Comparison of ENCODE assay signal across 23 mouse cellular contexts in genomic region chr13:54837061-54837460, GRCm38 (mm10). TPM values are rescaled to one million over a fixed set of nuclear protein-coding genes. Genes with fewer than 3 reads are reported as not detected.
A peak's percentile ranks its signal among the peaks of the same experiment; 100 is the strongest.
DNase-seq lines count a peak whose midpoint lies in the region; ATAC-seq and TF ChIP-seq lines count a peak whose summit lies in the region.
"Had no signal": no experiment of that assay in that cellular context is flagged by ENCODE, and none has a peak within 500 bp of the region (broad histone marks: within the 10 kb centered on the region; RNA-seq: fewer than 3 reads in every experiment).

No protein-coding gene starts in this region.

- no peak overlapping the region for H3K4me2 ChIP-seq in forebrain, embryonic 12.5 days
- no peak overlapping the region for H3K4me2 ChIP-seq in forebrain, embryonic 15.5 days (replicated peaks)
- H3K4me2 ChIP-seq in neural tube, embryonic 13.5 days = 0 out of 2 replicates have a peak overlapping the region, but pooled peaks have one; percentile 31
- H3K4me2 ChIP-seq: embryonic facial prominence, embryonic 15.5 days had no signal

- WGBS in forebrain, embryonic 12.5 days = 75% methylated on average over 5 of the region's 5 CpGs
- WGBS in forebrain, embryonic 10.5 days = 86% methylated on average over 5 of the region's 5 CpGs
- WGBS in forebrain, embryonic 15.5 days = 40% methylated on average over 5 of the region's 5 CpGs
- 63% methylated on average over 5 of the region's 5 CpGs for WGBS in neural tube, embryonic 13.5 days

- no peak for TF ChIP-seq CTCF in layer of hippocampus, adult 2 months (conservative IDR thresholded peaks at IDR 0.05)

- H3K4me1 ChIP-seq in forebrain, embryonic 12.5 days = peaks cover 14% of the 10 kb centered on the region
- peaks cover 13% of the 10 kb centered on the region for H3K4me1 ChIP-seq in forebrain, embryonic 10.5 days
- peaks cover 29% of the 10 kb centered on the region for H3K4me1 ChIP-seq in forebrain, embryonic 15.5 days
- H3K4me1 ChIP-seq in neural tube, embryonic 13.5 days (replicated peaks) = peaks cover 30% of the 10 kb centered on the region

- no peak overlapping the region for H3K4me3 ChIP-seq in forebrain, embryonic 12.5 days (replicated peaks)
- no peak overlapping the region for H3K4me3 ChIP-seq in forebrain, embryonic 10.5 days
- H3K4me3 ChIP-seq in layer of hippocampus, adult 2 months = no peak overlapping the region
- no peak overlapping the region for H3K4me3 ChIP-seq in forebrain, embryonic 15.5 days
- no peak overlapping the region for H3K4me3 ChIP-seq in neural tube, embryonic 13.5 days
- H3K4me3 ChIP-seq: embryonic facial prominence, embryonic 15.5 days had no signal

- 0 out of 2 replicates have a peak, but pooled peaks cover 7% of the 10 kb centered on the region for H3K9me3 ChIP-seq in forebrain, embryonic 12.5 days
- peaks cover 4% of the 10 kb centered on the region; the same call in 1 of the 2 replicates for H3K9me3 ChIP-seq in forebrain, embryonic 10.5 days
- H3K9me3 ChIP-seq in forebrain, embryonic 15.5 days = no peaks in the 10 kb centered on the region
- no peaks in the 10 kb centered on the region for H3K9me3 ChIP-seq in neural tube, embryonic 13.5 days
- H3K9me3 ChIP-seq: embryonic facial prominence, embryonic 15.5 days had no signal

- H3K9ac ChIP-seq in forebrain, embryonic 12.5 days = no peak overlapping the region
- no peak overlapping the region for H3K9ac ChIP-seq in forebrain, embryonic 15.5 days (replicated peaks)
- H3K9ac ChIP-seq in neural tube, embryonic 13.5 days = no peak overlapping the region
- H3K9ac ChIP-seq: embryonic facial prominence, embryonic 15.5 days; liver, embryonic 14.5 days had no signal

- no peak for DNase-seq in forebrain, embryonic 10.5 days (ENCODE audit: extremely low spot score, low spot score)
- no peak for DNase-seq in layer of hippocampus, adult 2 months (ENCODE audit: low spot score in 2 of 2)
- no peak for DNase-seq in layer of hippocampus, postnatal 36 days
- DNase-seq in yolk sac, embryonic 10.5 days (ENCODE audit: low spot score) = no peak
- DNase-seq in kidney, adult 18-20 months = no peak
- DNase-seq: adrenal gland, postnatal 25 days; kidney, adult 8-10 months; kidney, postnatal 25 days; thymus, postnatal 25 days had no signal

- no peaks in the 10 kb centered on the region for H3K36me3 ChIP-seq in forebrain, embryonic 12.5 days (replicated peaks)
- H3K36me3 ChIP-seq in forebrain, embryonic 10.5 days (replicated peaks) = no peaks in the 10 kb centered on the region
- H3K36me3 ChIP-seq in forebrain, embryonic 15.5 days = no peaks in the 10 kb centered on the region
- H3K36me3 ChIP-seq in neural tube, embryonic 13.5 days = no peaks in the 10 kb centered on the region
- H3K36me3 ChIP-seq: embryonic facial prominence, embryonic 15.5 days had no signal

- 0 out of 2 replicates have a peak, but pooled peaks cover 3% of the 10 kb centered on the region for H3K27me3 ChIP-seq in forebrain, embryonic 12.5 days
- H3K27me3 ChIP-seq in forebrain, embryonic 10.5 days (ENCODE audit: poor library complexity, severe bottlenecking) = peaks cover 11% of the 10 kb centered on the region
- no peaks in the 10 kb centered on the region for H3K27me3 ChIP-seq in forebrain, embryonic 15.5 days
- no peaks in the 10 kb centered on the region for H3K27me3 ChIP-seq in neural tube, embryonic 13.5 days
- H3K27me3 ChIP-seq: embryonic facial prominence, embryonic 15.5 days had no signal

- 0 out of 2 replicates have a peak overlapping the region, but pooled peaks have one; percentile 2 for H3K27ac ChIP-seq in forebrain, embryonic 12.5 days
- no peak overlapping the region; the same call in 1 of the 2 replicates for H3K27ac ChIP-seq in forebrain, embryonic 10.5 days
- H3K27ac ChIP-seq in layer of hippocampus, adult 2 months = peak overlapping the region; percentile 88
- peak overlapping the region; percentile 60 for H3K27ac ChIP-seq in forebrain, embryonic 15.5 days (replicated peaks)
- H3K27ac ChIP-seq in neural tube, embryonic 13.5 days (replicated peaks) = peak overlapping the region; percentile 80
- H3K27ac ChIP-seq: embryonic facial prominence, embryonic 15.5 days; liver, embryonic 14.5 days had no signal

- no peak for ATAC-seq in forebrain, embryonic 12.5 days (ENCODE audit: low FRiP score)
- ATAC-seq in forebrain, embryonic 15.5 days (replicated peaks) = 0 out of 2 replicates have a peak, but pooled peaks have one; percentile 43
- ATAC-seq in neural tube, embryonic 13.5 days (ENCODE audit: low read depth) = no peak
- ATAC-seq: activated CD4-positive, CD25-positive, alpha-beta regulatory T cell, adult 4 months; CD4-positive, CD25-positive, alpha-beta regulatory T cell, adult 4 months had no signal

RNA-seq across cellular contexts. Expression of gene Tspan17, which starts 47.9 kb away (rescaled TPM):
- polyA plus RNA-seq in forebrain, embryonic 12.5 days (2016; fragmentation: Nextera tagmentation; extraction: Ambion mirVana) = 12.8 and 14.2 TPM in 2 replicates
- 7.9 and 9.5 TPM in 2 replicates for polyA plus RNA-seq in forebrain, embryonic 10.5 days (2016; fragmentation: Nextera tagmentation; extraction: Ambion mirVana)
- total RNA-seq in layer of hippocampus, adult 2 months (2021) = 10 to 100 TPM; 96.7 to 97.7 TPM
- total RNA-seq in layer of hippocampus, postnatal 36 days (2021) = 100 to 1,000 TPM in 1 of 2 experiments, 10 to 100 TPM in 1; 83.4 to 109 TPM
- 20.5 and 22.9 TPM in 2 replicates for polyA plus RNA-seq in forebrain, embryonic 15.5 days (2015; fragmentation: Nextera tagmentation; extraction: Ambion mirVana)
- polyA plus RNA-seq in neural tube, embryonic 13.5 days (2015; fragmentation: Nextera tagmentation; extraction: Ambion mirVana) = 69.2 and 80.8 TPM in 2 replicates
- total RNA-seq: megakaryocyte-erythroid progenitor cell, adult 5-6 weeks had no signal

RNA-seq across cellular contexts. Expression of gene Eif4e1b, which starts 53.3 kb away (rescaled TPM):
- polyA plus RNA-seq in forebrain, embryonic 12.5 days (2016; fragmentation: Nextera tagmentation; extraction: Ambion mirVana) = not detected in 2 replicates
- not detected in 2 replicates for polyA plus RNA-seq in forebrain, embryonic 10.5 days (2016; fragmentation: Nextera tagmentation; extraction: Ambion mirVana)
- total RNA-seq in layer of hippocampus, adult 2 months (2021) = not detected
- total RNA-seq in layer of hippocampus, postnatal 36 days (2021) = not detected
- not detected in 2 replicates for polyA plus RNA-seq in forebrain, embryonic 15.5 days (2015; fragmentation: Nextera tagmentation; extraction: Ambion mirVana)
- polyA plus RNA-seq in neural tube, embryonic 13.5 days (2015; fragmentation: Nextera tagmentation; extraction: Ambion mirVana) = not detected in 2 replicates
- total RNA-seq: adrenal gland, postnatal 25 days; gastrocnemius, adult 18-20 months; gastrocnemius, postnatal 4 days; left cerebral cortex, adult 8-10 months; megakaryocyte-erythroid progenitor cell, adult 5-6 weeks had no signal
- polyA plus RNA-seq: activated CD4-positive, CD25-positive, alpha-beta regulatory T cell, adult 4 months; CD4-positive, CD25-positive, alpha-beta regulatory T cell, adult 4 months; embryonic facial prominence, embryonic 15.5 days; heart, embryonic 16.5 days; limb, embryonic 14.5 days; liver, embryonic 14.5 days; midbrain, embryonic 16.5 days had no signal
